Mouse (Mus musculus) liver, postnatal 0 days (tissue): ENCODE measurements around the gene Tspan4. TPM values are rescaled to one million over a fixed set of nuclear protein-coding genes. Genes with fewer than 3 reads are reported as not detected.

Source experiments
- ATAC-seq: fragments of 200-750 bp; cut with Nextera tagmentation; 2 replicates; pipeline ENCODE4 v1.8.0; 2017; ENCODE audit warnings: mild to moderate bottlenecking, moderate library complexity
- DNase-seq: peaks from one replicate; pipeline ENCODE4 v3.0.0-alpha.2; 2016
- H3K27ac ChIP-seq: fragments of 300-500 bp; sonication (generic); 2 replicates; pipeline ENCODE4 v1.5.1; 2014; ENCODE audit warnings: antibody characterized with exemption, moderate library complexity, mild to moderate bottlenecking, low read depth
- H3K27me3 ChIP-seq: fragments of 300-500 bp; sonication (generic); 2 replicates; pipeline ENCODE4 v1.6.1; 2014; ENCODE audit warnings: low read length, control low read depth, mixed read lengths; ENCODE audit not compliant: insufficient read depth
- H3K36me3 ChIP-seq: fragments of 300-500 bp; sonication (generic); replicated peaks from 2 replicates; pipeline ENCODE4 v1.6.1; 2014; ENCODE audit warnings: mild to moderate bottlenecking, control low read depth, low read length, moderate library complexity, mixed read lengths; ENCODE audit not compliant: insufficient read depth
- H3K4me1 ChIP-seq: fragments of 300-500 bp; sonication (generic); 2 replicates; pipeline ENCODE4 v1.6.1; 2014; ENCODE audit warnings: antibody characterized with exemption, mild to moderate bottlenecking, control low read depth; ENCODE audit not compliant: insufficient read depth
- H3K4me2 ChIP-seq: fragments of 300-500 bp; sonication (generic); 2 replicates; pipeline ENCODE4 v1.6.1; 2014; ENCODE audit warnings: low read depth, mild to moderate bottlenecking, low read length, moderate library complexity, mixed read lengths
- H3K4me3 ChIP-seq: fragments of 300-500 bp; sonication (generic); 2 replicates; pipeline ENCODE4 v1.5.1; 2014; ENCODE audit warnings: low read depth, low read length
- H3K9ac ChIP-seq: fragments of 300-500 bp; sonication (generic); replicated peaks from 2 replicates; pipeline ENCODE4 v1.6.1; 2014; ENCODE audit warnings: mild to moderate bottlenecking, moderate library complexity
- H3K9me3 ChIP-seq: fragments of 300-500 bp; sonication (generic); 2 replicates; pipeline ENCODE4 v1.6.1; 2016; ENCODE audit warnings: mild to moderate bottlenecking, control low read depth, low read length, mixed read lengths
- CTCF ChIP-seq: sonication (generic); IDR thresholded peaks from 2 replicates; pipeline ENCODE4 v1.5.1; 2016; ENCODE audit warnings: antibody characterized with exemption, low read depth
- EP300 ChIP-seq: IDR thresholded peaks from 2 replicates; pipeline ENCODE4 v1.6.1; 2016; ENCODE audit warnings: antibody characterized with exemption, low read depth, mild to moderate bottlenecking
- WGBS: fragments of 180-500 bp; shearing (Covaris S2); extraction: QIAGEN DNeasy Blood & Tissue Kit; methylation state at CpG from one replicate; pipeline ENCODE4 v1.1.7; 2014; ENCODE audit not compliant: insufficient replicate concordance; 5-methylcytosine and 5-hydroxymethylcytosine counted together
- polyA plus RNA-seq: library from polyadenylated mRNA; unstranded; fragments of >200 nt; fragmentation: Nextera tagmentation; extraction: Ambion mirVana; gene quantifications from 2 replicates; pipeline ENCODE4 v1.2.1, GENCODE M21; 2015

Gene Tspan4
- polyA plus RNA-seq, 1 experiment from 2014 or later = 72.2 TPM

DNA sequence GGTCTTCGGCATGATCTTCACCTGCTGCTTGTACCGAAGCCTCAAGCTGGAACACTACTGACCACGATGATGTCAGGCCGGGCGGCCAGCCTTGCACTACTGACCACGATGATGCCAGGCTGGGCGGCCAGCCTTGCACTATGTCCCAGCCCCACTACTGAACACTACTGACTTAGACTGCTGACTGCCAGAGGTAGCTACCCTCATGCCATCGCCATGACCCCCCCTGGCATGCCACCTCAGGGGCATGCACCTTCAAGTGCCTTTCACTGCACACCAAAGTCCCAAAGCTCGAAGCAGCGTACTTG, 4.4 kb upstream of the Tspan4 start:
- H3K4me3 ChIP-seq = no peak overlapping the region
- H3K27ac ChIP-seq = no peak overlapping the region
- H3K9ac ChIP-seq = no peak overlapping the region
- ATAC-seq (no peak), DNase-seq (no peak)
- H3K4me2 ChIP-seq = no peak overlapping the region
- H3K27me3 ChIP-seq = no peaks in the 10 kb centered on the region; the same call in 1 of the 2 replicates
- H3K4me1 ChIP-seq = peaks cover 40% of the 10 kb centered on the region
- H3K9me3 ChIP-seq = no peaks in the 10 kb centered on the region
- H3K36me3 ChIP-seq = peaks cover 23% of the 10 kb centered on the region
- 88% methylated on average over 10 of the region's 10 CpGs for WGBS
- TF ChIP-seq EP300 = no peak
- no peak for TF ChIP-seq CTCF

DNA sequence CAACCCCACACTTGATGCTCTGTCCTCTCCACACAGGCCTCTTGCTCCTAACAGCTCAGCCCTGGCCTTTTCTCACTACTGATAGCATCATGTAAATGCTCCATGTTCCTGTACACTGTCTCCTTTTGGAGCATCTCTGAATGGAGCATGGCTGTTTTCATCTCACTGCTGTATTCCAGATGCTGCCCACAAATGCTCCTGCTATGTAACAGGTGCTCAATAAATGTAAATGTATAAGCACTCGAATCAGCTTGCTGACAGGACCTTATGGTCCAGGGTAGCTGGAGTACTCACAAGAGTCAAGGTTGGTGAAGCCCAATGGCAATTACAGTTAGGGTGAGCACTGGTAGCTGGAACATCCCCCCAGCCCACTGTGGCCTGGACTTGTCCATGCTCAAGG, 3.8 kb upstream of the Tspan4 start:
- TF ChIP-seq EP300 = no peak
- Histone ChIP-seq H3K27me3 (no peaks in the 10 kb centered on the region), H3K9me3 (no peaks in the 10 kb centered on the region), H3K9ac (no peak overlapping the region), H3K4me1 (peaks cover 46% of the 10 kb centered on the region), H3K4me2 (no peak overlapping the region), H3K36me3 (peaks cover 23% of the 10 kb centered on the region), H3K4me3 (no peak overlapping the region), H3K27ac (no peak overlapping the region)
- WGBS = 92% methylated on average over 1 of the region's 1 CpGs
- no peak for ATAC-seq
- no peak for DNase-seq

DNA sequence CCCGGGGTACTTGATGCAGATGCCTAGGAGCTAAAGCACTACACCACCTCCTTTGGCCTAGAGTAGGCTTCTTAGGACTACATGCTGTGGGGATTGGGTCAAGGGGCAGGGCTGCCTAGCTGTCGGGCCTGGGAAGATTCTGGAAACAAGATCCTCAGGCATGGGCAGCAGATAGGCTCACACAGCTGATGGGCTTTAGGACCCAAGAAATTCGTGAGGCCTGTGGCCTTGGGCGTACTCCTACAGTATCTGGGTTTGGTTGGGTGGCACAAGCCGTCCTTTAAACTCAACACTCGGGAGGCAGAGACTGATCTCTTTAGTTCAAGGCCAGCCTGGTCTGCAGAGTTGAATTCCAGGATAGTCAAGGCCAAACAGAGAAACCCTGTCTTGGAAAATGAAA, 2.8 kb upstream of the Tspan4 start:
- no peak for ATAC-seq
- H3K9me3 ChIP-seq = no peaks in the 10 kb centered on the region
- WGBS = 78% methylated on average over 6 of the region's 6 CpGs
- H3K4me3 ChIP-seq = no peak overlapping the region
- H3K4me1 ChIP-seq = peaks cover 48% of the 10 kb centered on the region
- H3K9ac ChIP-seq = no peak overlapping the region
- no peak for TF ChIP-seq EP300
- no peak for TF ChIP-seq CTCF
- DNase-seq = no peak
- no peaks in the 10 kb centered on the region for H3K27me3 ChIP-seq
- peaks cover 23% of the 10 kb centered on the region for H3K36me3 ChIP-seq
- H3K27ac ChIP-seq = no peak overlapping the region
- no peak overlapping the region for H3K4me2 ChIP-seq

DNA sequence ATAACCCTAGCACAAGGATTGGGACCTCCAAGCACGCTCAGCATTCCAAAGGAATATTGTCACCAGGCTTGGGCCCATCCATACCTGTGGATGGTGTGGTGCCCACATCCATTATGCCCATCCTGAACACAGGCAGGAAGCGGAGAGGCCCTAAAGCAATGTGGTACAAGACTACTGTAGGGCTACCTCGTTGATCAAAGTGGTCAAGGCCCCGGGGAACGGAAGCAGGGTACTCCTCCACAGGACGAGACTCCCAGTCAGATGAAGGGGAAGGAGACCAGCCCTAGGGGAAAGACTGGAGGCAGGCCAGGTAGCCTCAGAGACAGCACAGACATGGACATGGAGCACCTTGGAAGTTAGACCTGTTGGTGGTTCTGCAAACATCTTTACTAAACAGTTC, 2.3 kb upstream of the Tspan4 start:
- H3K27ac ChIP-seq = no peak overlapping the region
- 77% methylated on average over 6 of the region's 6 CpGs for WGBS
- no peak for ATAC-seq
- H3K27me3 ChIP-seq = no peaks in the 10 kb centered on the region
- H3K9ac ChIP-seq = no peak overlapping the region
- TF ChIP-seq EP300 (no peak), CTCF (no peak)
- no peak overlapping the region for H3K4me2 ChIP-seq
- DNase-seq = no peak
- no peak overlapping the region for H3K4me3 ChIP-seq
- peaks cover 50% of the 10 kb centered on the region for H3K4me1 ChIP-seq
- H3K36me3 ChIP-seq = peaks cover 23% of the 10 kb centered on the region
- H3K9me3 ChIP-seq = no peaks in the 10 kb centered on the region

DNA sequence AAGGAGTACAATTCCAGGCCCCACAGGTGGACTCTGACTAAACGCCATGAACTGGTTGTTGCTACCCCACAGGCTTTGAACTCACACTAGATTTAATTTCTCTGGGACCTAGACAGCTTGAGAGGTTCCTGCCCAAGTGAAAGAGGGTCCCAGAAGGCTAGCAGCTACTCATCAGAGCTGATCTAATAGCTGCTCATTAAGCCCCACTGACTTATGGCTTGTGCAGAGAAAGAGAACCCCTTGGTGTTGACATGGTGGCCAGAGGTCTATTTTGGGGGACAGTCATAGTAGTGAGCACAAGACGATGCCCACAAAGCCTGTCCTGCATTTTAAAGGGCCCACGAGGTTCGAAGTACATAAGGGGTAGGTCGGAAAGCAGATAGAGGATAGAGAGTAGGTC, 880 bp upstream of the Tspan4 start:
- H3K4me1 ChIP-seq = peaks cover 45% of the 10 kb centered on the region

DNA sequence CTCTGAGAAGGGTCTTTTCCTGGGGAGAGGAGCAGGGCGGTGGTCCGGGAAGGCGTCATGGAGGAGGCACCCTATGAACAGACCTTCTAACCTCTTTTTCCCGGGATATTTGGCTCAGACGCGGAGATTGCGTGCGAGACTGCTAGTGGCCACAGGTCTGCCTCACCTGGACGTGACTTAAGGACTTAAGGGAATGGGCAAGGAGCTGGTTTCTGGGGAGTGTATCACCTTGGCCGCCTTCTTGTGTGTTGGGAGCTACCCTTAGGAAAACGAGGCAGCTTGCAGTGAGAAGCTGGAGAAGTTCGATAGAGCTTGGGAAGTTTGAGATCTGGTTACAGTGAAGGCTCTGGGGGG, 742 bp downstream of the Tspan4 start:
- H3K27ac ChIP-seq = peak overlapping the region; percentile 96
- H3K36me3 ChIP-seq = peaks cover 9% of the 10 kb centered on the region
- peak overlapping the region; percentile 81 for H3K4me3 ChIP-seq
- H3K27me3 ChIP-seq = no peaks in the 10 kb centered on the region
- H3K9ac ChIP-seq = peak overlapping the region; percentile 80
- H3K9me3 ChIP-seq = no peaks in the 10 kb centered on the region
- ATAC-seq = no peak
- peak overlapping the region; percentile 92 for H3K4me2 ChIP-seq
- TF ChIP-seq EP300 (no peak), CTCF (no peak)
- H3K4me1 ChIP-seq = peaks cover 40% of the 10 kb centered on the region
- no peak for DNase-seq
- WGBS = 0% methylated on average over 12 of the region's 12 CpGs

More for the DNA sequence above, 880 bp upstream of the Tspan4 start:
- TF ChIP-seq CTCF (no peak), EP300 (no peak)
- no peaks in the 10 kb centered on the region for H3K27me3 ChIP-seq
- H3K9ac ChIP-seq = peak overlapping the region; percentile 80
- H3K27ac ChIP-seq = no peak overlapping the region
- ATAC-seq = no peak
- DNase-seq = no peak
- 4% methylated on average over 5 of the region's 5 CpGs for WGBS
- no peaks in the 10 kb centered on the region for H3K9me3 ChIP-seq
- H3K4me3 ChIP-seq = peak overlapping the region; percentile 81
- peaks cover 23% of the 10 kb centered on the region for H3K36me3 ChIP-seq
- H3K4me2 ChIP-seq = peak overlapping the region; percentile 92
